Mouse (Mus musculus) inflammation-experienced regulatory T-cells, adult 6 months (primary cell): ENCODE data around the gene Hoxd12. TPM values are rescaled to one million over a fixed set of nuclear protein-coding genes. Genes with fewer than 3 reads are reported as not detected.

Experiments used
- ATAC-seq: one replicate; pipeline ENCODE4 v1.8.0; 2017
- polyA plus RNA-seq, 3 experiments: library from polyadenylated mRNA; unstranded; fragments of 100-300 nt; shearing (Covaris generic); gene quantifications; one replicate each; pipeline ENCODE4 v1.2.1; 2017

Hoxd12 gene
- polyA plus RNA-seq = not detected

- ATAC-seq = no peak
Observed at GRCm38 (mm10) chr2:74674881-74675665, at the start of gene Hoxd12. Hoxd12 (plus strand) TSS chr2:74675013.

- ATAC-seq = no peak
Observed at GRCm38 (mm10) chr2:74635412-74635811, 39.4 kb upstream of the Hoxd12 start.

GRCm38 (mm10) chr2:74642431-74642830 lies 32.4 kb upstream of the Hoxd12 start:
- ATAC-seq = no peak

- ATAC-seq = no peak
Observed at GRCm38 (mm10) chr2:74645631-74646030, 29.2 kb upstream of the Hoxd12 start.

- no peak for ATAC-seq
Observed at GRCm38 (mm10) chr2:74647082-74647864, 27.5 kb upstream of the Hoxd12 start.

GRCm38 (mm10) chr2:74652996-74653340 lies 21.8 kb upstream of the Hoxd12 start:
- ATAC-seq = no peak

- no peak for ATAC-seq
Observed at GRCm38 (mm10) chr2:74653781-74654535, 20.9 kb upstream of the Hoxd12 start.

- ATAC-seq = no peak
Observed at GRCm38 (mm10) chr2:74654743-74655419, 19.9 kb upstream of the Hoxd12 start.

GRCm38 (mm10) chr2:74655420-74655781 lies 19.4 kb upstream of the Hoxd12 start:
- no peak for ATAC-seq

- peak; percentile 58 for ATAC-seq
Observed at GRCm38 (mm10) chr2:74655821-74656631, 18.8 kb upstream of the Hoxd12 start.

GRCm38 (mm10) chr2:74656632-74657021 lies 18.2 kb upstream of the Hoxd12 start:
- ATAC-seq = no peak

GRCm38 (mm10) chr2:74657251-74658023 lies 17.4 kb upstream of the Hoxd12 start:
- peak; percentile 46 for ATAC-seq

- ATAC-seq = no peak
Observed at GRCm38 (mm10) chr2:74658024-74658666, 16.7 kb upstream of the Hoxd12 start.

GRCm38 (mm10) chr2:74658667-74659371 lies 16.0 kb upstream of the Hoxd12 start:
- ATAC-seq = no peak

GRCm38 (mm10) chr2:74659507-74660005 lies 15.3 kb upstream of the Hoxd12 start, which contains the start of gene Evx2:
Evx2 (minus strand) TSS chr2:74659557.
- ATAC-seq = no peak

- ATAC-seq = no peak
Observed at GRCm38 (mm10) chr2:74660421-74661375, 14.1 kb upstream of the Hoxd12 start.

- ATAC-seq = no peak
Observed at GRCm38 (mm10) chr2:74661685-74662084, 13.1 kb upstream of the Hoxd12 start.

- ATAC-seq = peak; percentile 39
Observed at GRCm38 (mm10) chr2:74663291-74663925, 11.4 kb upstream of the Hoxd12 start.
